Mouse (Mus musculus) C2C12 (cell line): Measurements from ENCODE around the gene Btbd11. TPM values are rescaled to one million over a fixed set of nuclear protein-coding genes. Genes with fewer than 3 reads are reported as not detected.

Experiments
- H3K27me3 ChIP-seq: one replicate; pipeline ENCODE4 v1.6.1; 2011; ENCODE audit not compliant: control insufficient read depth, insufficient read depth, insufficient read length
- H3K36me3 ChIP-seq: one replicate; pipeline ENCODE4 v1.6.1; 2011; ENCODE audit not compliant: control insufficient read depth, insufficient read depth
- H3K4me3 ChIP-seq: one replicate; pipeline ENCODE4 v1.5.1; 2011; ENCODE audit warnings: mild to moderate bottlenecking, control low read depth; ENCODE audit not compliant: poor library complexity, insufficient read depth, severe bottlenecking
- H3K79me2 ChIP-seq: one replicate; pipeline ENCODE4 v1.6.1; 2011; ENCODE audit not compliant: control insufficient read depth, insufficient read depth
- H3K79me3 ChIP-seq: one replicate; pipeline ENCODE4 v1.6.1; 2011; ENCODE audit warnings: low read depth, control low read depth
- H3ac ChIP-seq: one replicate; pipeline ENCODE3; 2011; ENCODE audit warnings: low read depth; ENCODE audit not compliant: control insufficient read depth, insufficient read length
- CEBPB ChIP-seq: IDR thresholded peaks from one replicate; pipeline ENCODE4 v1.6.1; 2011; ENCODE audit warnings: low read depth, mild to moderate bottlenecking, control low read depth, moderate library complexity
- CTCF ChIP-seq: IDR thresholded peaks from one replicate; pipeline ENCODE4 v1.5.1; 2011; ENCODE audit not compliant: control insufficient read depth, insufficient read depth, insufficient read length
- FOSL1 ChIP-seq: IDR thresholded peaks from one replicate; pipeline ENCODE4 v1.8.0; 2011; ENCODE audit warnings: mild to moderate bottlenecking, low read length; ENCODE audit not compliant: poor library complexity, insufficient read depth, severe bottlenecking
- MAX ChIP-seq: IDR thresholded peaks from one replicate; pipeline ENCODE4 v1.6.1; 2011; ENCODE audit warnings: mild to moderate bottlenecking, control low read depth
- MYOD1 ChIP-seq: IDR thresholded peaks from one replicate; pipeline ENCODE4 v1.6.1; 2011; ENCODE audit warnings: low read depth; ENCODE audit not compliant: control insufficient read depth, insufficient read length
- MYOG ChIP-seq: IDR thresholded peaks from one replicate; pipeline ENCODE4 v1.6.1; 2011; ENCODE audit not compliant: control insufficient read depth, insufficient read length; ENCODE audit errors: extremely low read depth
- USF1 ChIP-seq: IDR thresholded peaks from one replicate; pipeline ENCODE4 v1.6.1; 2011; ENCODE audit warnings: low read depth, mild to moderate bottlenecking, control low read depth, moderate library complexity
- polyA plus RNA-seq: library from polyadenylated mRNA; unstranded; fragments of >200 nt; fragmentation: generic; extraction: Trizol; gene quantifications from one replicate; pipeline ENCODE4 v1.2.1, GENCODE M21; 2012; ENCODE audit warnings: missing spikeins

Gene Btbd11
- polyA plus RNA-seq, 1 experiment, result 11.7 TPM

- Histone ChIP-seq H3K4me3 (no peak overlapping the region), H3K36me3 (no peaks in the 10 kb centered on the region), H3ac (no peak overlapping the region), H3K79me2 (no peaks in the 10 kb centered on the region), H3K27me3 (no peaks in the 10 kb centered on the region), H3K79me3 (no peaks in the 10 kb centered on the region)
- TF ChIP-seq CTCF (no peak), MAX (no peak), FOSL1 (no peak), MYOG (no peak), USF1 (no peak), MYOD1 (no peak), CEBPB (no peak)
Observed at GRCm38 (mm10) chr10:85473871-85474270, 87.3 kb downstream of the Btbd11 start.

- TF ChIP-seq CTCF, result no peak
- TF ChIP-seq MYOG, result no peak
- no peaks in the 10 kb centered on the region for H3K79me2 ChIP-seq
- no peak overlapping the region for H3K4me3 ChIP-seq
- H3ac ChIP-seq, result no peak overlapping the region
- H3K79me3 ChIP-seq, result no peaks in the 10 kb centered on the region
- H3K27me3 ChIP-seq, result no peaks in the 10 kb centered on the region
- no peaks in the 10 kb centered on the region for H3K36me3 ChIP-seq
Observed at GRCm38 (mm10) chr10:85475642-85476345, 89.2 kb downstream of the Btbd11 start.

DNA sequence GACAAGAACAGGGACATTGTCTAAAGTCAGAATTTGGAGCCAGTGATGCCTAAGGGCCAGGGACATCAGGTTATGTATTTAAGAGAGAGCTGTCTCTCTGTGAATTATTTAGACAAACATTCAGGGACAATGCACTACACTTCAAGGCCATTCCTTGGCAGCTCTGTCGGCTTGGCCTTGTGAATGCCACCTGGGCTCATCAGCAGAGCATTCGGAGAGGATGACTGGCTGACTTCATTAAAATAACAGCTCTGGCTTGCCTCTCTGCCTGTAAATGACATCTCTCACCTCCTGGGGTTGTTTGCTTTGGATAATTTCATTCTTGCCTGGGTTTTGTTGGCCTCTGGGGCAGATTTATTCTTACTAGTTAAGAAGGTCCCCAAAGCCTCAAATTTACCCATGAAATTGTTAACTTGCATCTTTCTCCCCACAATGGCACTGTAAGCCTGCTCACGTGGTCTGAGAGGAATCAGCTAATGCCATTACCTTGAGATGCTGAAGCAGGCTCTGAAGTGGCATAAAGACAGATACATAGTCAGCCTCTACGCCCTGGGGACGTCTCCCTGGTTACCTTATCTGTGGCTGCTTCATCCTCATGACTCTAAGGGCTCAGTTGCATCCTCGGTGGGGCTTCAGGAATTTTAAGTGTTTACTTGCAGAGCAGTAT is 93.5 kb downstream of the Btbd11 start:
- Histone ChIP-seq H3K79me3 (no peaks in the 10 kb centered on the region), H3K4me3 (no peak overlapping the region), H3K27me3 (no peaks in the 10 kb centered on the region), H3ac (no peak overlapping the region), H3K36me3 (no peaks in the 10 kb centered on the region), H3K79me2 (no peaks in the 10 kb centered on the region)
- TF ChIP-seq MAX (no peak), CEBPB (no peak), FOSL1 (no peak), CTCF (no peak), MYOD1 (no peak), MYOG (no peak), USF1 (no peak)

DNA sequence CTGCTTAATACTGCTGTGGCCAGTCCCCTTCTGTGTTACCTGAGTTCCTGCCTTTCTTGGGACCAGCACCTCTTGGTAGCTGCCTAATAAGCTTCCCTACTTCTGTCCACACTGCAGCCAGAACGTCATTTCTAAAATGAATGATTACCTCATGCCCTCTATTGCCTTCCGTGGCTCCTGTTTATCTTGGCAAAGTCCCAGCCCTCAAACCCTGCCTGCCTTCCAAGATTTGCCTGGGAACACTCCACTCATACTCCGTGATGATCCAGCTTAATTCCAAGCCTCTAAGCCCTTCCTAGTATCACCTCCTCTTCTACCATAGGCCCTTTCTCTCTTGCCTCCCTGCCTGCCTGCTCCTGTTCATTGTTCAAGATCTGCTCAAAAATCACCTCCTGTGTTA is 94.5 kb downstream of the Btbd11 start:
- Histone ChIP-seq H3K4me3 (no peak overlapping the region), H3K36me3 (no peaks in the 10 kb centered on the region), H3K79me2 (no peaks in the 10 kb centered on the region), H3K27me3 (no peaks in the 10 kb centered on the region), H3K79me3 (no peaks in the 10 kb centered on the region), H3ac (no peak overlapping the region)
- TF ChIP-seq MYOG (no peak), MAX (no peak), CEBPB (no peak), USF1 (no peak), FOSL1 (no peak), MYOD1 (no peak), CTCF (no peak)

DNA sequence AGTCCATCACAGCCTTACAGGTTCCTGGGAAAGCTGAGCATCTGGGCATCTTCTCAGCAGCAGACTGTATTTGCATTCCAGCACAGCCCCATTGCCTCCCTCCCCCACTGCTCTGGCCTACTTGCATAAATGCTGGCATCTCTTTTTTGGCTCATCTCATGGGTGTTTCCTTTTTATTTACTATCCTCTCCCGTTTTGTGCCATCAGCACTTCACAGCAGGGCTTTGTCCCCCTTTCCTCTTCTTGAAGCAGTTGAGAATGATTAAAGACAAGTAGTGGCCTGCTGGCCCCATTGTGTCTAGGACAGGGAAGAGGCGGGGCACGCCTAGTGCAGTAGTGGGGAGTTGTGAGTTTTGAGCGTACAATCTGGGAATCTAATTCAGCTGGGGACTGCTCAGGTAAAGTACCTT is 95.5 kb downstream of the Btbd11 start:
- H3K79me2 ChIP-seq, result no peaks in the 10 kb centered on the region
- no peak overlapping the region for H3ac ChIP-seq
- H3K4me3 ChIP-seq, result no peak overlapping the region
- H3K27me3 ChIP-seq, result no peaks in the 10 kb centered on the region
- no peaks in the 10 kb centered on the region for H3K79me3 ChIP-seq
- no peaks in the 10 kb centered on the region for H3K36me3 ChIP-seq
- TF ChIP-seq MAX, result no peak
- no peak for TF ChIP-seq CEBPB
- no peak for TF ChIP-seq USF1
- no peak for TF ChIP-seq MYOD1
- TF ChIP-seq MYOG, result no peak
- no peak for TF ChIP-seq CTCF
- no peak for TF ChIP-seq FOSL1

GRCm38 (mm10) chr10:85482480-85482879 is 95.9 kb downstream of the Btbd11 start:
- TF ChIP-seq USF1 (no peak), CEBPB (no peak), MYOG (no peak), MYOD1 (no peak), MAX (no peak), CTCF (no peak), FOSL1 (no peak)
- Histone ChIP-seq H3K4me3 (no peak overlapping the region), H3ac (no peak overlapping the region), H3K79me3 (no peaks in the 10 kb centered on the region), H3K27me3 (no peaks in the 10 kb centered on the region), H3K79me2 (no peaks in the 10 kb centered on the region), H3K36me3 (no peaks in the 10 kb centered on the region)
